Mouse (Mus musculus) midbrain, embryonic 16.5 days (tissue): ENCODE data around the gene Phf7. TPM values are rescaled to one million over a fixed set of nuclear protein-coding genes. Genes with fewer than 3 reads are reported as not detected.

Experiments
- ATAC-seq: fragments of 200-750 bp; cut with Nextera tagmentation; 2 replicates; pipeline ENCODE4 v1.8.0; 2017; ENCODE audit warnings: moderate TSS enrichment
- H3K27ac ChIP-seq: fragments of 300-500 bp; sonication (generic); 2 replicates; pipeline ENCODE4 v1.5.1; 2014; ENCODE audit warnings: mild to moderate bottlenecking, low read length, mixed read lengths
- H3K27me3 ChIP-seq: fragments of 300-500 bp; sonication (generic); 2 replicates; pipeline ENCODE4 v1.6.1; 2014; ENCODE audit warnings: low read depth, low read length, mixed read lengths; ENCODE audit not compliant: control insufficient read depth, insufficient read depth
- H3K36me3 ChIP-seq: fragments of 300-500 bp; sonication (generic); 2 replicates; pipeline ENCODE4 v1.6.1; 2014; ENCODE audit warnings: mild to moderate bottlenecking, low read length, moderate library complexity, mixed read lengths; ENCODE audit not compliant: control insufficient read depth, insufficient read depth
- H3K4me1 ChIP-seq: fragments of 300-500 bp; sonication (generic); 2 replicates; pipeline ENCODE4 v1.6.1; 2014; ENCODE audit warnings: mild to moderate bottlenecking, low read length, mixed read lengths; ENCODE audit not compliant: control insufficient read depth, insufficient read depth
- H3K4me2 ChIP-seq: fragments of 300-500 bp; sonication (generic); 2 replicates; pipeline ENCODE4 v1.6.1; 2014; ENCODE audit warnings: mild to moderate bottlenecking, low read length, mixed read lengths
- H3K4me3 ChIP-seq: fragments of 300-500 bp; sonication (generic); 2 replicates; pipeline ENCODE4 v1.5.1; 2014; ENCODE audit warnings: low read depth, mild to moderate bottlenecking, low read length, moderate library complexity, mixed read lengths
- H3K9ac ChIP-seq: fragments of 300-500 bp; sonication (generic); 2 replicates; pipeline ENCODE4 v1.6.1; 2014; ENCODE audit warnings: low read depth, low read length, mixed read lengths
- H3K9me3 ChIP-seq: fragments of 300-500 bp; sonication (generic); replicated peaks from 2 replicates; pipeline ENCODE4 v1.6.1; 2014; ENCODE audit warnings: mild to moderate bottlenecking, low read length, mixed read lengths; ENCODE audit not compliant: control insufficient read depth, poor library complexity, severe bottlenecking
- WGBS: fragments of 180-500 bp; shearing (Covaris S2); extraction: QIAGEN DNeasy Blood & Tissue Kit; methylation state at CpG from one replicate; pipeline ENCODE4 v1.1.7; 2014; 5-methylcytosine and 5-hydroxymethylcytosine counted together
- polyA plus RNA-seq: library from polyadenylated mRNA; unstranded; fragments of >200 nt; fragmentation: Nextera tagmentation; extraction: Ambion mirVana; gene quantifications from 2 replicates; pipeline ENCODE4 v1.2.1, GENCODE M21; 2015

Gene Phf7
- polyA plus RNA-seq, 1 experiment from 2014 or later: 10.8 TPM

DNA sequence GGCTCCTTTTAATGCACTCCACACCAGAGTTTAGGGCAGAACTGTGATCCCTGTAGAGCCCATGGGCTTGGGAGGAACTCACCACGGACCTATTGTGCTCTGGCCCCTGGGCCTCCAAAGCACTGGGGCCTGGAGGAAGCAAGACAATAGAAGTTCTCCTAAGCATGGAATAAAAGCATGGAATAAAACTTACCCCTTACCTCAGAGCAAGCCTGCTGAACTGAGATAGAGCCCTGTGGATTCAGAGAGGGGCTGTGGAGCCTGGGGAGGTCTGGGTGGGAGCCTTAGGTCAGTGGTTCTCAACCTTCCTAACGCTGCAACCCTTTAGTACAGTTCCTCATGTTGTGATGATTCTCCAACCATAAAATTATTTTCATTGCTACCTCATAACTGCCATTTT, 34.3 kb downstream of the Phf7 start, which contains the start of gene Nisch:
Nisch (minus strand) TSS at position 101 of the 400 bp plus-strand sequence.
- Histone ChIP-seq H3K9me3 (no peaks in the 10 kb centered on the region), H3K27me3 (no peaks in the 10 kb centered on the region), H3K4me1 (peaks cover 3% of the 10 kb centered on the region; the same call in 1 of the 2 replicates), H3K9ac (0 out of 2 replicates have a peak within 1 kb of the TSS, but pooled peaks have one; percentile 22), H3K4me2 (no peak within 1 kb of the TSS), H3K36me3 (no peaks in the 10 kb centered on the region), H3K4me3 (no peak within 1 kb of the TSS), H3K27ac (no peak within 1 kb of the TSS)
- 41% methylated on average over 2 of the region's 2 CpGs for WGBS
- ATAC-seq: no peak

DNA sequence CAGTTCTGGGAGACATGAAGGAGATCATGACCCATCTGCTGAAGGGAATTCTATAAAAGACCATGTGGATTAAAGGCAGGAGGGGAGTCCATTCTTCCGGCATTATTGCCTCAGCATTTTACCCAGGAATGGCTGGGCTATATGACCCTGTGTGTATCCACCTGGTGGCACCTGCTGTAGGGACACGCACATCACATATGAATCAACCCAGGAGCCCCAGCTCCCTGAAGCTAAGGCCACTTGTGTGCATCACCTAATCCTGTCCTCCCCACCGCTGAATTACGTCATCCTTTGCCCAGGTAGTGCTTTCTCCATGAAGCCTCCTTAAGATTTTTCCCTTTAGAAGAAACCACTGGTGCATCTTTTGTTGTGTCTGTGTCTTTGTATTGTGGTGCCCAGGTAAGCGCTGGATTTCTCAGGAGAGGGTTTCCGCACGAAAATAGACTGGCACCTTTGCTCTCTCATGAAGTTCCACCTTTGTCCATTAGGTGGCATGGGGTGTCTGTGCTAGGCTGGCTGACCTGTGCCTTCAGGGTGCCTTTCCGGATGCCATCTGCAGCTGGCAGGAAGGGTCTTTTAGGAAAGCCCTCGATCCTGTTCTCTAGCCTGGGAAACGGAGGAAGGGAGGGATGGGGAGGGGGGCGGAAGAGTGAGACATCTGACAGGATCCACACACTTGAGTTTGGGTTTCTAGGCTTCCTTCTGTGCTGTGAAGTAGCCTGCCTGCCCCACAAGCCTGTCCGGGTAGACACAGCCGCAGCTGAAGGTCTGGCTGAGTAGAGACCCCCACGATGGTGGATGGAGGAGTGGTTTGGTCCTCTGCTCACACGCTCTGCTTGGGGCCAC, 35.7 kb downstream of the Phf7 start:
- Histone ChIP-seq H3K27me3 (no peaks in the 10 kb centered on the region), H3K9me3 (no peaks in the 10 kb centered on the region), H3K4me2 (no peak overlapping the region), H3K36me3 (no peaks in the 10 kb centered on the region), H3K4me1 (peaks cover 3% of the 10 kb centered on the region; the same call in 1 of the 2 replicates), H3K4me3 (no peak overlapping the region), H3K9ac (peak overlapping the region; percentile 27; the same call in 1 of the 2 replicates), H3K27ac (no peak overlapping the region)
- peak; percentile 57 for ATAC-seq
- 33% methylated on average over 15 of the region's 15 CpGs for WGBS

DNA sequence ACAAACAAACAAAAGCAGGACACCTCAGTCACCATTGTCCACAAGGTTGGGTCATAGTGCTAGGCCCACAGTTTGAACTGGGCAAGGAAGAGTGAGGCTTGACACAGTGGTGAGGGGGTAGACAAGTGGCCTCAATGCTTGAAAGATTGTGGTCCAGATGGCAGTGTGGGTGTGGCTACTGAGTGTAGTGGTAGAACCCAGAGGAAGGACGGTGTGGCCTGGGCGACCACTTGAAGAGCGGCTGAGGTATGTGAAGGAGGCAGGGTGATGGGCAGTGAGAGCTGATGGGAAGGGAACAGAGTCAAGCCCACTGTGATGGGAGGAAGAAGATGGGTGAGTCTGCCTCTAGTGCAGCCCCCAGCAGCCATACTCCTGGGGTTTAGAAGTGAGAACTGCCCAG, 36.4 kb downstream of the Phf7 start:
- peak; percentile 14; the same call in 1 of the 2 replicates for ATAC-seq
- H3K4me1 ChIP-seq: peaks cover 3% of the 10 kb centered on the region; the same call in 1 of the 2 replicates
- H3K4me2 ChIP-seq: no peak overlapping the region
- H3K27ac ChIP-seq: no peak overlapping the region
- H3K36me3 ChIP-seq: no peaks in the 10 kb centered on the region
- no peak overlapping the region for H3K4me3 ChIP-seq
- no peaks in the 10 kb centered on the region for H3K9me3 ChIP-seq
- H3K27me3 ChIP-seq: no peaks in the 10 kb centered on the region
- no peak overlapping the region for H3K9ac ChIP-seq
- WGBS: 93% methylated on average over 3 of the region's 3 CpGs

DNA sequence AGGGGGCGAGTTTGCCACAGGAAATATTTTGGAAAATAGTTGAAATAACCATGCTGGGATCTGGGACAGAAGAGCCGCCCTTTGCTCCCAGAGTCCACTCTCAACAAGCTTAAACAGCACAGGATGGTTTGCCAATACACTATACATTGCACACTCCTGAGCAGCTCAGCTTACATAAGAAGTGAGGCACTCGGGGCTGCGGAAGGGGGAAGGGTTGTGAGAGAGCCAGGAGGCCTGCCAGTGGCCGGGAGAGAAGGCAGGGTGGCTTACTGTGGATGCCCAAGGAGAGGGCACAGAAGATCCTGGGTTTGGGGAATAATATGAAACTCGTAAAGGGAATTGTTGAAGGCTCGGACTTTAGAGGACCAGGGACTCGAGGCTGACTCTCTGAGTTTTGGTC, 37.2 kb downstream of the Phf7 start:
- Histone ChIP-seq H3K9ac (no peak overlapping the region), H3K4me1 (peaks cover 3% of the 10 kb centered on the region; the same call in 1 of the 2 replicates), H3K4me2 (no peak overlapping the region), H3K27me3 (no peaks in the 10 kb centered on the region), H3K9me3 (no peaks in the 10 kb centered on the region), H3K27ac (no peak overlapping the region), H3K36me3 (no peaks in the 10 kb centered on the region), H3K4me3 (no peak overlapping the region)
- no peak for ATAC-seq
- 68% methylated on average over 8 of the region's 8 CpGs for WGBS

DNA sequence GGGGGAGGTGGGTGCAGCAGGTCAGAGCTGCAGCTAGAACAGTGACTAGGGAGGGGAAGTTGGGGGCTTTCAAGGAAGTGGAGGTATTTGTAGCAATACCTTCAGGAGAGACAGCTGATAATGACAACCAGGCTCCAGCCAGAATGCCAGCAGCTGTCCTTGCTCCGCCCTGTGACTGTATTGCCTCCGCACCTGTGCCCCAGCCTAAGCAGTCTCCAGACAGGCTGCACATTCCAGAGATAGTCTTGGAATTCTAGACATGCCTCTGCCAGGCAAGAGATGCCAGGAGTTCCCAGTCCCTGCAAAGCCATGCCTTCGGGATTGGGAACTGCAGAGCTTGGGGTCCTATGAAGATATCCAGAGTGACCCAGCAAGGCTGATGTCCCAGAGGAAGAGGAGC, 38.6 kb downstream of the Phf7 start:
- no peaks in the 10 kb centered on the region for H3K27me3 ChIP-seq
- no peak overlapping the region for H3K9ac ChIP-seq
- WGBS: 89% methylated on average over 3 of the region's 3 CpGs
- no peak for ATAC-seq
- no peaks in the 10 kb centered on the region for H3K9me3 ChIP-seq
- H3K27ac ChIP-seq: no peak overlapping the region
- no peaks in the 10 kb centered on the region for H3K36me3 ChIP-seq
- H3K4me2 ChIP-seq: no peak overlapping the region
- H3K4me1 ChIP-seq: peaks cover 3% of the 10 kb centered on the region; the same call in 1 of the 2 replicates
- H3K4me3 ChIP-seq: no peak overlapping the region

DNA sequence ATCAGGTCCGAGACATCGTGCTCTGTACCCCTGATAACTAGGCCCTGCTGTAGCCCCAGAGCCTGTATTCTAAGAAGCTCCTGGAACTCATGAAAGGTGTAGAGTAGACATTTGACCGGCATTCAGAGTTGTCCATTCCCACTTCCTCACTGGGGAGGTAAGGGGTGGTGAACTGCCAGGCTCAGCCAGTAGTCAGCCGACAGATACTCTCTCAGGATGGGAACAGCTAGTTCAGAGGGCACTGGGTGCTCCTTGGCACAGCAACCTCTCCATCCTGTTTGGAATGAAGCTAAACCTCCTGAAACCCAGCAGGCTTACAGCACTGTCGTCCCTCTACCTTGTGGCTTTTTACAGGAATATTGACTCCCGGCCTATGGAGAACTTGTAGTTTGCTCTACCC, 39.3 kb downstream of the Phf7 start:
- Histone ChIP-seq H3K27ac (no peak overlapping the region), H3K4me1 (peaks cover 7% of the 10 kb centered on the region; the same call in 1 of the 2 replicates), H3K4me3 (no peak overlapping the region), H3K36me3 (no peaks in the 10 kb centered on the region), H3K27me3 (no peaks in the 10 kb centered on the region), H3K9me3 (no peaks in the 10 kb centered on the region), H3K9ac (no peak overlapping the region), H3K4me2 (no peak overlapping the region)
- ATAC-seq: no peak
- 91% methylated on average over 6 of the region's 6 CpGs for WGBS

DNA sequence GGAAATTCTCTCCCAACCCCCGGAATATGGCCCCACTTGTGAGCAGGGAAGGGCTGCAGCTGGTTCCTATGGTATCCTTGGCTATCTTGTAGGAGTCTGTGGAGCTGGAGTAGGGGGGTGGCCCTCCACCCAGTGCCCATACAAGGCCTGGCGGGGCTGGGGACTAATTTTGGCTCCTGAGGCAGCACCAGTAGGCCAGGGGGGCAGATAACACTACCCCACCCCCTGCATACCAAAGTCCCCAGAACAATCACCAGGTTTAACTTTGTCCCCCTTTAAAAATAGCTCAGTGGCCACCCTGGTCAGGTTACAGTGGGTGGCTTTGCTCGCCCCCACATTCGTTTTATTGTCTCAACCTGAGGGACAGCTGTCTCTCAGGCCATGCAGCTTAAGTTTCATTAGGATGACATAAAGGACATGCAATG, 42.0 kb downstream of the Phf7 start:
- 84% methylated on average over 4 of the region's 4 CpGs for WGBS
- no peak overlapping the region for H3K9ac ChIP-seq
- H3K27ac ChIP-seq: no peak overlapping the region
- no peak for ATAC-seq
- no peaks in the 10 kb centered on the region for H3K27me3 ChIP-seq
- no peaks in the 10 kb centered on the region for H3K9me3 ChIP-seq
- no peak overlapping the region for H3K4me2 ChIP-seq
- H3K36me3 ChIP-seq: peaks cover under 1% of the 10 kb centered on the region; the same call in 1 of the 2 replicates
- H3K4me1 ChIP-seq: peaks cover 14% of the 10 kb centered on the region
- no peak overlapping the region for H3K4me3 ChIP-seq

DNA sequence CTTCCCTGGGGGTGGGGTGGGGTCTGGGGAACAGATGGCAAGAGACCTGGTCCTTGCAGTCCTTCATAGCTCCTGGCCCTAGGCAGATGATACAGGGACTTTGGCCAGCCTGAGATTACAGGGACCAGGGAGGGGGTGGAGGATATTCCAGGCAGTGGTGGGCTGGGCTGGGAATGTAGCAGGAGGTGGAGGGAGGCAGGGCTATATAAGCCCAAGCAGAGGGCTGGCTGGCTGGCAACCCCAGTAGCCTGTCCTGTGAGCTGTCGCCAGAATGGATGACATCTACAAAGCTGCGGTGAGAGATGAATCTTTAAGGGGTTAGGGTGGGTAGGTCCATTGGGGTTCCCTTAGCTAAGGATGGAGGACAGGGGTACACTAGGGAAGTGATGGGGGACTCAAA, 43.0 kb downstream of the Phf7 start, which contains the start of gene Tnnc1:
Tnnc1 (plus strand) TSS at position 229 of the 400 bp plus-strand sequence.
- Histone ChIP-seq H3K9me3 (no peaks in the 10 kb centered on the region), H3K4me1 (peaks cover 14% of the 10 kb centered on the region), H3K27ac (peak within 1 kb of the TSS; percentile 92), H3K27me3 (no peaks in the 10 kb centered on the region), H3K4me3 (peak within 1 kb of the TSS; percentile 74), H3K36me3 (peaks cover 10% of the 10 kb centered on the region), H3K4me2 (peak within 1 kb of the TSS; percentile 78), H3K9ac (peak within 1 kb of the TSS; percentile 92)
- no peak for ATAC-seq
- 72% methylated on average over 2 of the region's 2 CpGs for WGBS
